Mouse (Mus musculus): Measurements from ENCODE around the gene Rasa2. TPM values are rescaled to one million over a fixed set of nuclear protein-coding genes. Genes with fewer than 3 reads are reported as not detected.

The Rasa2 gene
- total RNA-seq, 1 experiment: 9.7 TPM

GRCm38 (mm10) chr9:96633771-96634170 is 2.4 kb upstream of the Rasa2 start:
- no peak overlapping the region for H3K27ac ChIP-seq (ENCODE audit: insufficient read depth, low read depth, low read length, poor library complexity, severe bottlenecking)
- peaks cover 0 to 2% of the 10 kb centered on the region in 2 experiments; a peak in 1 of 4 replicates for H3K4me1 ChIP-seq (ENCODE audit: control insufficient read depth in 2 of 2, insufficient read depth in 2 of 2, low read length in 2 of 2, poor library complexity in 1 of 2)
- no peak for TF ChIP-seq ZNF384 (IDR thresholded peaks at IDR 0.05; ENCODE audit: low read depth, low read length)
- TF ChIP-seq ZC3H11A (IDR thresholded peaks at IDR 0.05; ENCODE audit: borderline replicate concordance, low read depth, low read length): no peak
- no peak for TF ChIP-seq MAFK (IDR thresholded peaks at IDR 0.05; ENCODE audit: insufficient read depth, low read depth, low read length)
- no peak overlapping the region for H3K9ac ChIP-seq (ENCODE audit: insufficient read depth, low read depth, low read length, poor library complexity, severe bottlenecking)
- no peaks in the 10 kb centered on the region for H3K36me3 ChIP-seq (ENCODE audit: control insufficient read depth, insufficient read depth, low read length, poor library complexity, severe bottlenecking)
- no peak for DNase-seq (ENCODE audit: low read depth, low spot score)
- H3K9me3 ChIP-seq (ENCODE audit: control insufficient read depth, insufficient read depth, low read depth, low read length): no peaks in the 10 kb centered on the region
- H3K4me3 ChIP-seq (ENCODE audit: insufficient read depth in 1 of 2, low read depth in 1 of 2, low read length in 2 of 2, poor library complexity in 1 of 2, severe bottlenecking in 1 of 2): no peak overlapping the region
- in situ Hi-C loops (cut with MboI; ENCODE audit: low sequenced_read_pairs in 2 of 2, unreplicated experiment in 2 of 2): no loop called here

GRCm38 (mm10) chr9:96632756-96633155 is 1.3 kb upstream of the Rasa2 start:
- H3K9ac ChIP-seq (ENCODE audit: insufficient read depth, low read depth, low read length, poor library complexity, severe bottlenecking): no peak overlapping the region
- no peaks in the 10 kb centered on the region for H3K9me3 ChIP-seq (ENCODE audit: control insufficient read depth, insufficient read depth, low read depth, low read length)
- no peak for DNase-seq (ENCODE audit: low read depth, low spot score)
- TF ChIP-seq ZC3H11A (IDR thresholded peaks at IDR 0.05; ENCODE audit: borderline replicate concordance, low read depth, low read length): no peak
- TF ChIP-seq MAFK (IDR thresholded peaks at IDR 0.05; ENCODE audit: insufficient read depth, low read depth, low read length): no peak
- TF ChIP-seq HCFC1 (IDR thresholded peaks at IDR 0.05; ENCODE audit: borderline replicate concordance, insufficient read depth, low read length): no peak
- no peak for TF ChIP-seq CHD2 (IDR thresholded peaks at IDR 0.05; ENCODE audit: low read depth, low read length)
- TF ChIP-seq ZNF384 (IDR thresholded peaks at IDR 0.05; ENCODE audit: low read depth, low read length): no peak
- no peak overlapping the region for H3K27ac ChIP-seq (ENCODE audit: insufficient read depth, low read depth, low read length, poor library complexity, severe bottlenecking)
- peaks cover 2% of the 10 kb centered on the region in 2 experiments; a peak in 1 of 4 replicates for H3K4me1 ChIP-seq (ENCODE audit: control insufficient read depth in 2 of 2, insufficient read depth in 2 of 2, low read length in 2 of 2, poor library complexity in 1 of 2)
- H3K36me3 ChIP-seq (ENCODE audit: control insufficient read depth, insufficient read depth, low read length, poor library complexity, severe bottlenecking): no peaks in the 10 kb centered on the region
- no peak overlapping the region for H3K4me3 ChIP-seq (ENCODE audit: insufficient read depth in 1 of 2, low read depth in 1 of 2, low read length in 2 of 2, poor library complexity in 1 of 2, severe bottlenecking in 1 of 2)
- in situ Hi-C loops (cut with MboI; ENCODE audit: low sequenced_read_pairs in 2 of 2, unreplicated experiment in 2 of 2): no loop called here

- H3K9ac ChIP-seq (ENCODE audit: insufficient read depth, low read depth, low read length, poor library complexity, severe bottlenecking): no peak overlapping the region
These were observed 765 bp upstream of the Rasa2 start for GRCm38 (mm10) chr9:96632073-96632690.

GRCm38 (mm10) chr9:96630571-96631388 is 637 bp downstream of the Rasa2 start:
- no peak for TF ChIP-seq ZC3H11A (IDR thresholded peaks at IDR 0.05; ENCODE audit: borderline replicate concordance, low read depth, low read length)
- no peak for TF ChIP-seq MAFK (IDR thresholded peaks at IDR 0.05; ENCODE audit: insufficient read depth, low read depth, low read length)
- no peak for TF ChIP-seq ZNF384 (IDR thresholded peaks at IDR 0.05; ENCODE audit: low read depth, low read length)
- no peak for TF ChIP-seq CHD2 (IDR thresholded peaks at IDR 0.05; ENCODE audit: low read depth, low read length)
- Histone ChIP-seq H3K9ac (ENCODE audit: insufficient read depth, low read depth, low read length, poor library complexity, severe bottlenecking) (peak overlapping the region; percentile 82), H3K4me1 (ENCODE audit: control insufficient read depth in 2 of 2, insufficient read depth in 2 of 2, low read length in 2 of 2, poor library complexity in 1 of 2) (peaks cover 2 to 3% of the 10 kb centered on the region in 2 experiments; a peak in 1 of 4 replicates), H3K36me3 (ENCODE audit: control insufficient read depth, insufficient read depth, low read length, poor library complexity, severe bottlenecking) (no peaks in the 10 kb centered on the region), H3K4me3 (ENCODE audit: insufficient read depth in 1 of 2, low read depth in 1 of 2, low read length in 2 of 2, poor library complexity in 1 of 2, severe bottlenecking in 1 of 2) (peak overlapping the region; percentile 68 to 94), H3K27ac (ENCODE audit: insufficient read depth, low read depth, low read length, poor library complexity, severe bottlenecking) (peak overlapping the region; percentile 59; the same call in 1 of the 2 replicates), H3K9me3 (ENCODE audit: control insufficient read depth, insufficient read depth, low read depth, low read length) (no peaks in the 10 kb centered on the region)
- DNase-seq (ENCODE audit: low read depth, low spot score): peak; percentile 38
- in situ Hi-C loops (cut with MboI; ENCODE audit: low sequenced_read_pairs in 2 of 2, unreplicated experiment in 2 of 2): no loop called here

More at GRCm38 (mm10) chr9:96632073-96632690, 765 bp upstream of the Rasa2 start:
- in situ Hi-C loops (cut with MboI; ENCODE audit: low sequenced_read_pairs in 2 of 2, unreplicated experiment in 2 of 2): no loop called here
- Histone ChIP-seq H3K4me1 (ENCODE audit: control insufficient read depth in 2 of 2, insufficient read depth in 2 of 2, low read length in 2 of 2, poor library complexity in 1 of 2) (peaks cover 2% of the 10 kb centered on the region in 2 experiments; a peak in 1 of 4 replicates), H3K27ac (ENCODE audit: insufficient read depth, low read depth, low read length, poor library complexity, severe bottlenecking) (no peak overlapping the region), H3K4me3 (ENCODE audit: insufficient read depth in 1 of 2, low read depth in 1 of 2, low read length in 2 of 2, poor library complexity in 1 of 2, severe bottlenecking in 1 of 2) (no peak overlapping the region), H3K36me3 (ENCODE audit: control insufficient read depth, insufficient read depth, low read length, poor library complexity, severe bottlenecking) (no peaks in the 10 kb centered on the region), H3K9me3 (ENCODE audit: control insufficient read depth, insufficient read depth, low read depth, low read length) (no peaks in the 10 kb centered on the region)
- TF ChIP-seq ZNF384 (IDR thresholded peaks at IDR 0.05; ENCODE audit: low read depth, low read length) (no peak), HCFC1 (IDR thresholded peaks at IDR 0.05; ENCODE audit: borderline replicate concordance, insufficient read depth, low read length) (no peak), ZC3H11A (IDR thresholded peaks at IDR 0.05; ENCODE audit: borderline replicate concordance, low read depth, low read length) (no peak)
- DNase-seq (ENCODE audit: low read depth, low spot score): no peak

Measured in ES-E14 (cell line).